Mouse (Mus musculus) limb, embryonic 13.5 days (tissue): ENCODE measurements at regions not wholly inside any gene's neighbourhood (a gene's known extent, or its start where the extent isn't known, plus 50 kb on each side); places are given as distances from the start of the nearest gene placed in this dataset.
A peak's percentile ranks its signal among the peaks of the same experiment; 100 is the strongest.

Experiments
- ATAC-seq: fragments of 200-750 bp; cut with Nextera tagmentation; 2 replicates; pipeline ENCODE4 v1.8.0; 2017; ENCODE audit warnings: low read depth, moderate number of reproducible peaks, moderate TSS enrichment; ENCODE audit not compliant: low FRiP score
- H3K27ac ChIP-seq: fragments of 300-500 bp; sonication (generic); 2 replicates; pipeline ENCODE4 v1.5.1; 2015; ENCODE audit warnings: inconsistent platforms, mild to moderate bottlenecking, moderate library complexity
- H3K27me3 ChIP-seq: fragments of 300-500 bp; sonication (generic); 2 replicates; pipeline ENCODE4 v1.6.1; 2015; ENCODE audit warnings: mild to moderate bottlenecking, inconsistent platforms
- H3K36me3 ChIP-seq: fragments of 300-500 bp; sonication (generic); 2 replicates; pipeline ENCODE4 v1.6.1; 2015; ENCODE audit warnings: inconsistent platforms, mild to moderate bottlenecking, moderate library complexity
- H3K4me1 ChIP-seq: fragments of 300-500 bp; sonication (generic); 2 replicates; pipeline ENCODE4 v1.6.1; 2015; ENCODE audit warnings: inconsistent platforms
- H3K4me2 ChIP-seq: fragments of 300-500 bp; sonication (generic); replicated peaks from 2 replicates; pipeline ENCODE4 v1.6.1; 2015; ENCODE audit warnings: inconsistent platforms, mild to moderate bottlenecking, moderate library complexity
- H3K4me3 ChIP-seq: fragments of 300-500 bp; sonication (generic); 2 replicates; pipeline ENCODE4 v1.5.1; 2015; ENCODE audit warnings: moderate library complexity, mild to moderate bottlenecking, inconsistent platforms
- H3K9ac ChIP-seq: fragments of 300-500 bp; sonication (generic); 2 replicates; pipeline ENCODE4 v1.6.1; 2015; ENCODE audit warnings: mild to moderate bottlenecking, inconsistent platforms
- H3K9me3 ChIP-seq: fragments of 300-500 bp; sonication (generic); 2 replicates; pipeline ENCODE4 v1.6.1; 2016; ENCODE audit warnings: inconsistent platforms
- WGBS: fragments of 180-500 bp; shearing (Covaris S2); methylation state at CpG from one replicate; pipeline ENCODE4 v1.1.7; 2015; 5-methylcytosine and 5-hydroxymethylcytosine counted together

- no peaks in the 10 kb centered on the region for H3K9me3 ChIP-seq
- H3K4me3 ChIP-seq, result no peak overlapping the region
- H3K27ac ChIP-seq, result no peak overlapping the region
- 95% methylated on average over 1 of the region's 1 CpGs for WGBS
- no peak overlapping the region for H3K9ac ChIP-seq
- ATAC-seq, result no peak
- 0 out of 2 replicates have a peak, but pooled peaks cover 5% of the 10 kb centered on the region for H3K4me1 ChIP-seq
- no peaks in the 10 kb centered on the region for H3K36me3 ChIP-seq
- H3K4me2 ChIP-seq, result no peak overlapping the region
- H3K27me3 ChIP-seq, result no peaks in the 10 kb centered on the region
Measured at GRCm38 (mm10) chr1:82110071-82110635, 122.8 kb upstream of the Gm9747 start.

GRCm38 (mm10) chr1:82112401-82112800, 120.5 kb upstream of the Gm9747 start:
- 24% methylated on average over 5 of the region's 5 CpGs for WGBS
- Histone ChIP-seq H3K4me1 (0 out of 2 replicates have a peak, but pooled peaks cover 5% of the 10 kb centered on the region), H3K4me2 (no peak overlapping the region), H3K27me3 (no peaks in the 10 kb centered on the region), H3K4me3 (no peak overlapping the region), H3K9me3 (no peaks in the 10 kb centered on the region), H3K9ac (no peak overlapping the region), H3K36me3 (no peaks in the 10 kb centered on the region), H3K27ac (no peak overlapping the region)
- no peak for ATAC-seq

- ATAC-seq, result no peak
- WGBS, result 35% methylated on average over 5 of the region's 5 CpGs
Measured at GRCm38 (mm10) chr1:82124503-82124902, 108.4 kb upstream of the Gm9747 start.

GRCm38 (mm10) chr1:82129700-82130275, 103.1 kb upstream of the Gm9747 start:
- 25% methylated on average over 5 of the region's 5 CpGs for WGBS
- ATAC-seq, result peak; percentile 61
- no peak overlapping the region for H3K9ac ChIP-seq
- no peaks in the 10 kb centered on the region for H3K27me3 ChIP-seq
- H3K36me3 ChIP-seq, result no peaks in the 10 kb centered on the region
- H3K4me2 ChIP-seq, result no peak overlapping the region
- H3K9me3 ChIP-seq, result no peaks in the 10 kb centered on the region
- no peak overlapping the region for H3K4me3 ChIP-seq
- H3K27ac ChIP-seq, result no peak overlapping the region
- H3K4me1 ChIP-seq, result peaks cover 20% of the 10 kb centered on the region

More at GRCm38 (mm10) chr1:82124503-82124902, 108.4 kb upstream of the Gm9747 start:
- Histone ChIP-seq H3K27me3 (no peaks in the 10 kb centered on the region), H3K36me3 (no peaks in the 10 kb centered on the region), H3K4me3 (no peak overlapping the region), H3K9me3 (no peaks in the 10 kb centered on the region), H3K9ac (no peak overlapping the region), H3K27ac (no peak overlapping the region), H3K4me1 (peaks cover 22% of the 10 kb centered on the region), H3K4me2 (no peak overlapping the region)

GRCm38 (mm10) chr1:82132536-82132935, 100.4 kb upstream of the Gm9747 start:
- Histone ChIP-seq H3K9ac (no peak overlapping the region), H3K27ac (no peak overlapping the region), H3K4me1 (peaks cover 26% of the 10 kb centered on the region), H3K4me2 (no peak overlapping the region), H3K9me3 (no peaks in the 10 kb centered on the region), H3K4me3 (no peak overlapping the region), H3K36me3 (no peaks in the 10 kb centered on the region), H3K27me3 (no peaks in the 10 kb centered on the region)
- WGBS, result 77% methylated on average over 6 of the region's 6 CpGs
- ATAC-seq, result no peak

- Histone ChIP-seq H3K9ac (no peak overlapping the region), H3K36me3 (no peaks in the 10 kb centered on the region)
Measured at GRCm38 (mm10) chr1:82134938-82135337, 98.0 kb upstream of the Gm9747 start.

GRCm38 (mm10) chr1:82135761-82136331, 97.1 kb upstream of the Gm9747 start:
- H3K4me1 ChIP-seq, result peaks cover 14% of the 10 kb centered on the region
- WGBS, result 23% methylated on average over 8 of the region's 8 CpGs
- H3K4me3 ChIP-seq, result no peak overlapping the region
- H3K36me3 ChIP-seq, result no peaks in the 10 kb centered on the region
- H3K27ac ChIP-seq, result no peak overlapping the region
- H3K4me2 ChIP-seq, result no peak overlapping the region
- H3K27me3 ChIP-seq, result no peaks in the 10 kb centered on the region
- H3K9ac ChIP-seq, result no peak overlapping the region
- no peaks in the 10 kb centered on the region for H3K9me3 ChIP-seq
- 0 out of 2 replicates have a peak, but pooled peaks have one; percentile 31 for ATAC-seq

More at GRCm38 (mm10) chr1:82134938-82135337, 98.0 kb upstream of the Gm9747 start:
- Histone ChIP-seq H3K4me3 (no peak overlapping the region), H3K9me3 (no peaks in the 10 kb centered on the region), H3K27ac (no peak overlapping the region), H3K4me2 (no peak overlapping the region), H3K4me1 (peaks cover 17% of the 10 kb centered on the region), H3K27me3 (no peaks in the 10 kb centered on the region)
- WGBS, result 78% methylated on average over 2 of the region's 2 CpGs
- no peak for ATAC-seq

GRCm38 (mm10) chr1:82145256-82145655, 87.7 kb upstream of the Gm9747 start:
- Histone ChIP-seq H3K27me3 (no peaks in the 10 kb centered on the region), H3K36me3 (no peaks in the 10 kb centered on the region), H3K9me3 (no peaks in the 10 kb centered on the region), H3K27ac (no peak overlapping the region), H3K9ac (no peak overlapping the region), H3K4me2 (no peak overlapping the region), H3K4me3 (no peak overlapping the region), H3K4me1 (peaks cover 2% of the 10 kb centered on the region)
- WGBS, result 70% methylated on average over 2 of the region's 2 CpGs
- ATAC-seq, result no peak

- Histone ChIP-seq H3K9ac (no peak overlapping the region), H3K4me2 (no peak overlapping the region), H3K36me3 (no peaks in the 10 kb centered on the region), H3K27ac (no peak overlapping the region; the same call in 1 of the 2 replicates), H3K9me3 (no peaks in the 10 kb centered on the region), H3K4me3 (no peak overlapping the region), H3K27me3 (no peaks in the 10 kb centered on the region), H3K4me1 (peaks cover 12% of the 10 kb centered on the region)
- 33% methylated on average over 13 of the region's 13 CpGs for WGBS
- peak; percentile 64; the same call in 1 of the 2 replicates for ATAC-seq
Measured at GRCm38 (mm10) chr1:82150219-82151128, 82.4 kb upstream of the Gm9747 start.

GRCm38 (mm10) chr1:82155961-82156360, 77.0 kb upstream of the Gm9747 start:
- Histone ChIP-seq H3K27ac (no peak overlapping the region), H3K9me3 (no peaks in the 10 kb centered on the region), H3K4me2 (no peak overlapping the region), H3K9ac (no peak overlapping the region), H3K27me3 (no peaks in the 10 kb centered on the region), H3K36me3 (no peaks in the 10 kb centered on the region), H3K4me1 (peaks cover 3% of the 10 kb centered on the region), H3K4me3 (no peak overlapping the region)
- ATAC-seq, result no peak

- Histone ChIP-seq H3K27ac (no peak overlapping the region), H3K4me2 (no peak overlapping the region), H3K4me3 (no peak overlapping the region), H3K9me3 (no peaks in the 10 kb centered on the region), H3K36me3 (no peaks in the 10 kb centered on the region), H3K9ac (no peak overlapping the region), H3K27me3 (no peaks in the 10 kb centered on the region), H3K4me1 (no peaks in the 10 kb centered on the region)
- ATAC-seq, result no peak
- 90% methylated on average over 1 of the region's 1 CpGs for WGBS
Measured at GRCm38 (mm10) chr1:82157013-82157412, 75.9 kb upstream of the Gm9747 start.

GRCm38 (mm10) chr1:82158466-82158865, 74.4 kb upstream of the Gm9747 start:
- ATAC-seq, result no peak
- Histone ChIP-seq H3K9ac (no peak overlapping the region), H3K9me3 (no peaks in the 10 kb centered on the region), H3K36me3 (no peaks in the 10 kb centered on the region), H3K27me3 (no peaks in the 10 kb centered on the region), H3K4me2 (no peak overlapping the region), H3K4me1 (no peaks in the 10 kb centered on the region), H3K4me3 (no peak overlapping the region), H3K27ac (no peak overlapping the region)
- 69% methylated on average over 3 of the region's 3 CpGs for WGBS
